Mouse (Mus musculus) forebrain, embryonic 11.5 days (tissue): ENCODE data around the gene Cog1. TPM values are rescaled to one million over a fixed set of nuclear protein-coding genes. Genes with fewer than 3 reads are reported as not detected.

Experiments used
- ATAC-seq: fragments of 200-750 bp; cut with Nextera tagmentation; replicated peaks from 2 replicates; pipeline ENCODE4 v1.8.0; 2017; ENCODE audit warnings: moderate TSS enrichment; ENCODE audit not compliant: low FRiP score
- DNase-seq: peaks from one replicate; pipeline ENCODE4 v3.0.0-alpha.2; 2017; ENCODE audit warnings: low spot score
- H3K27ac ChIP-seq: fragments of 300-500 bp; sonication (generic); 2 replicates; pipeline ENCODE4 v1.5.1; 2014; ENCODE audit warnings: low read depth, low read length
- H3K27me3 ChIP-seq: fragments of 300-500 bp; sonication (generic); 2 replicates; pipeline ENCODE4 v1.6.1; 2014; ENCODE audit warnings: mild to moderate bottlenecking, low read length, mixed read lengths; ENCODE audit not compliant: control insufficient read depth, insufficient read depth
- H3K36me3 ChIP-seq: fragments of 300-500 bp; sonication (generic); 2 replicates; pipeline ENCODE4 v1.6.1; 2014; ENCODE audit warnings: mild to moderate bottlenecking, low read length, moderate library complexity, mixed read lengths; ENCODE audit not compliant: control insufficient read depth, insufficient read depth
- H3K4me1 ChIP-seq: fragments of 300-500 bp; sonication (generic); replicated peaks from 2 replicates; pipeline ENCODE4 v1.6.1; 2014; ENCODE audit warnings: low read length, mixed read lengths; ENCODE audit not compliant: control insufficient read depth, insufficient read depth
- H3K4me2 ChIP-seq: fragments of 300-500 bp; sonication (generic); 2 replicates; pipeline ENCODE4 v1.6.1; 2014; ENCODE audit warnings: low read depth, mild to moderate bottlenecking, low read length, moderate library complexity, mixed read lengths; ENCODE audit not compliant: severe bottlenecking
- H3K4me3 ChIP-seq: fragments of 300-500 bp; sonication (generic); 2 replicates; pipeline ENCODE4 v1.5.1; 2014; ENCODE audit warnings: low read depth, low read length
- H3K9ac ChIP-seq: fragments of 300-500 bp; sonication (generic); 2 replicates; pipeline ENCODE4 v1.6.1; 2014; ENCODE audit warnings: low read length
- H3K9me3 ChIP-seq: fragments of 300-500 bp; sonication (generic); 2 replicates; pipeline ENCODE4 v1.6.1; 2016; ENCODE audit warnings: low read length, mixed read lengths; ENCODE audit not compliant: control insufficient read depth
- WGBS: fragments of 180-500 bp; shearing (Covaris S2); extraction: QIAGEN DNeasy Blood & Tissue Kit; methylation state at CpG from one replicate; pipeline ENCODE4 v1.1.7; 2014; 5-methylcytosine and 5-hydroxymethylcytosine counted together
- polyA plus RNA-seq: library from polyadenylated mRNA; unstranded; fragments of >200 nt; fragmentation: Nextera tagmentation; extraction: Ambion mirVana; gene quantifications from 2 replicates; pipeline ENCODE4 v1.2.1, GENCODE M21; 2014

The Cog1 gene
- polyA plus RNA-seq, 1 experiment from 2014 or later, result 36.2 TPM

DNA sequence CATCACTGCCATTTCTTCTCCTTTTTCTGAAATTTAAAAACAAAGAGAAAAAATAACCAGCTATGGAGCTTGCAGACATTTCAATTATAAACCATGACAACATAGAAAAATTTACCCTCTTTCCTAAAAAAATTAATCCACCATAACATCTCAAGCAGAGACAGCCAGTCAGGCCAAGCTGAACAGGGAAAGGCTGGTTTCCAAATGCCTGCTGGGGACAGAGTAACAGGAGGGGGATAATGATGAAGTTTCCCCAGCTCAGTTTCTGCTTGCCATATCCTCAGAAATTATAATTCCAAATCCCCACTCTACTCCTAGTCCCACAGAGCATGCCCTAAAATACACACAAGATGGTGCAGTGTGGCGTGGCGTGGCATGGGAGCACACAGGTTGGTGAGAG is 28.4 kb downstream of the Cog1 start:
- H3K36me3 ChIP-seq, result peaks cover 3% of the 10 kb centered on the region; the same call in 1 of the 2 replicates

GRCm38 (mm10) chr11:113678373-113678772 is 29.4 kb downstream of the Cog1 start:
- H3K9me3 ChIP-seq, result no peaks in the 10 kb centered on the region
- no peak overlapping the region for H3K9ac ChIP-seq
- 87% methylated on average over 8 of the region's 8 CpGs for WGBS
- no peak overlapping the region for H3K27ac ChIP-seq
- H3K4me3 ChIP-seq, result no peak overlapping the region
- ATAC-seq (no peak), DNase-seq (no peak)
- H3K27me3 ChIP-seq, result no peaks in the 10 kb centered on the region
- no peak overlapping the region for H3K4me2 ChIP-seq
- H3K36me3 ChIP-seq, result 0 out of 2 replicates have a peak, but pooled peaks cover under 1% of the 10 kb centered on the region
- peaks cover 3% of the 10 kb centered on the region; the same call in 1 of the 2 replicates for H3K4me1 ChIP-seq

More for the DNA sequence above, 28.4 kb downstream of the Cog1 start:
- DNase-seq (no peak), ATAC-seq (no peak)
- Histone ChIP-seq H3K27me3 (no peaks in the 10 kb centered on the region), H3K4me3 (no peak overlapping the region), H3K9ac (no peak overlapping the region), H3K4me1 (peaks cover under 1% of the 10 kb centered on the region; the same call in 1 of the 2 replicates), H3K9me3 (no peaks in the 10 kb centered on the region), H3K4me2 (no peak overlapping the region), H3K27ac (no peak overlapping the region)
- WGBS, result 99% methylated on average over 2 of the region's 2 CpGs

- Histone ChIP-seq H3K9ac (no peak overlapping the region), H3K27ac (no peak overlapping the region), H3K27me3 (no peaks in the 10 kb centered on the region), H3K4me1 (peaks cover 11% of the 10 kb centered on the region), H3K36me3 (no peaks in the 10 kb centered on the region), H3K4me3 (no peak overlapping the region), H3K4me2 (no peak overlapping the region), H3K9me3 (no peaks in the 10 kb centered on the region)
- ATAC-seq (no peak), DNase-seq (no peak)
- 88% methylated on average over 2 of the region's 2 CpGs for WGBS
These were observed 32.0 kb downstream of the Cog1 start for GRCm38 (mm10) chr11:113680954-113681353.

DNA sequence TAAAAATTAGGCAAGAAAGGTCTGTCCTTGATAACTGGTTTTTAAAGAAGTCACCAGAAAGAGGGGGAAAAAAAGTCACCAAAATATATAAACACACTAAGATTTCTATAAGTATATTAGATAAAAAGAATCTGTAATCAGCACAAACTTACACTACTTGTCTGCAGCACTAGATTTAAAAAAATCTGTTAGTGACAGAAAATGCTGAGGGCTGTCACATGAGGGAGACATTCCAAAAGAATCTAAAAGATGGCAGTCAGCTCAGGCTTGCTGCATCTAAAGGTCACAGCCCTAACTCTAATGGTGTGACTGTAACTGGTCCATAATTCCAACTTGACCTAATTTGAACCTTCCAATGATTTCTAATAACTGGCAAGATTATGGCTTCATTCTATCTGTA is 33.0 kb downstream of the Cog1 start:
- Histone ChIP-seq H3K27ac (no peak overlapping the region), H3K4me1 (peaks cover 11% of the 10 kb centered on the region), H3K4me3 (no peak overlapping the region), H3K9ac (no peak overlapping the region), H3K4me2 (peak overlapping the region; percentile 79; the same call in 1 of the 2 replicates), H3K9me3 (no peaks in the 10 kb centered on the region), H3K27me3 (no peaks in the 10 kb centered on the region), H3K36me3 (no peaks in the 10 kb centered on the region)
- DNase-seq (no peak), ATAC-seq (no peak)

GRCm38 (mm10) chr11:113682897-113683626 is 34.1 kb downstream of the Cog1 start:
- peak overlapping the region; percentile 79 for H3K4me2 ChIP-seq
- peak overlapping the region; percentile 93 for H3K27ac ChIP-seq
- peak overlapping the region; percentile 84 for H3K9ac ChIP-seq
- H3K9me3 ChIP-seq, result no peaks in the 10 kb centered on the region
- H3K4me3 ChIP-seq, result peak overlapping the region; percentile 74
- no peaks in the 10 kb centered on the region for H3K27me3 ChIP-seq
- peaks cover 1% of the 10 kb centered on the region; the same call in 1 of the 2 replicates for H3K36me3 ChIP-seq
- WGBS, result 3% methylated on average over 38 of the region's 38 CpGs
- DNase-seq (peak; percentile 78), ATAC-seq (peak; percentile 40)
- H3K4me1 ChIP-seq, result peaks cover 11% of the 10 kb centered on the region

GRCm38 (mm10) chr11:113683627-113683956 is 34.6 kb downstream of the Cog1 start:
- peaks cover 11% of the 10 kb centered on the region for H3K4me1 ChIP-seq
- no peak for ATAC-seq
- WGBS, result under 1% methylated on average over 37 of the region's 38 CpGs

GRCm38 (mm10) chr11:113683957-113684706 is 35.2 kb downstream of the Cog1 start, which contains the start of the genes Fam104a and D11Wsu47e:
Gene Fam104a (minus strand): TSS chr11:113684155.
Gene D11Wsu47e (plus strand): TSS chr11:113684412.
- ATAC-seq, result peak; percentile 94
- Histone ChIP-seq H3K4me3 (peak within 1 kb of the TSS; percentile 74), H3K27me3 (no peaks in the 10 kb centered on the region), H3K4me2 (peak within 1 kb of the TSS; percentile 79), H3K36me3 (peaks cover 2% of the 10 kb centered on the region; the same call in 1 of the 2 replicates), H3K4me1 (peaks cover 11% of the 10 kb centered on the region), H3K9me3 (no peaks in the 10 kb centered on the region), H3K27ac (peak within 1 kb of the TSS; percentile 93), H3K9ac (peak within 1 kb of the TSS; percentile 84)
- under 1% methylated on average over 73 of the region's 73 CpGs for WGBS
- peak; percentile 97 for DNase-seq

More at GRCm38 (mm10) chr11:113683627-113683956, 34.6 kb downstream of the Cog1 start:
- Histone ChIP-seq H3K36me3 (peaks cover 2% of the 10 kb centered on the region; the same call in 1 of the 2 replicates), H3K9me3 (no peaks in the 10 kb centered on the region), H3K27ac (peak overlapping the region; percentile 93), H3K4me2 (peak overlapping the region; percentile 79), H3K9ac (peak overlapping the region; percentile 84), H3K4me3 (peak overlapping the region; percentile 74), H3K27me3 (no peaks in the 10 kb centered on the region)
- no peak for DNase-seq

- peak overlapping the region; percentile 93; the same call in 1 of the 2 replicates for H3K27ac ChIP-seq
- no peak for ATAC-seq
- peaks cover 3% of the 10 kb centered on the region; the same call in 1 of the 2 replicates for H3K36me3 ChIP-seq
- H3K9me3 ChIP-seq, result no peaks in the 10 kb centered on the region
- H3K4me2 ChIP-seq, result peak overlapping the region; percentile 79
- peak overlapping the region; percentile 74 for H3K4me3 ChIP-seq
- H3K27me3 ChIP-seq, result no peaks in the 10 kb centered on the region
- H3K9ac ChIP-seq, result peak overlapping the region; percentile 84
- DNase-seq, result no peak
- 44% methylated on average over 25 of the region's 25 CpGs for WGBS
- peaks cover 11% of the 10 kb centered on the region for H3K4me1 ChIP-seq
These were observed 35.9 kb downstream of the Cog1 start for GRCm38 (mm10) chr11:113684707-113685426.
